24 mouse cellular contexts compared by ENCODE assay signal in the genomic region with DNA sequence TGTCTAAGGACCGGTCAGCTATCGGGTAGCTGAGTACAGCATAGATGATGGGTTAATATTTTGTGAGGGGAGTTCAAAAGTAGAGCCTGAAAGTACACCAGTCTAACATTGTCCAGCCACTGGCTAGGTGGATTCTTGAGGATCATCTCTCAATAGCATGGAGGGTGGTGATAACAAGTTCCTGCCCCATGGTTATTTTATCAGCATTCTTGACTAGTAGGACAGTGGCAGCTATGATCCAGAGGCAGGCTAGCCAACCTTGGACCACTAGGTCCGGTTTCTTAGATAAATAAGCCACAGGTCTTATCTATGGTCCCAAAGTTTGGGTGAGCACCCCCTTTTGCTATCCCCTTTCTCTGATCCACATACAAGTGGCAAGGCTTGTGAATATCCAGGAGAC.
"Had no signal": no experiment of that assay in that cellular context is flagged by ENCODE, and none has a peak within 500 bp of the region (broad histone marks: within the 10 kb centered on the region; RNA-seq: fewer than 3 reads in every experiment).

No protein-coding gene starts in this region.

- H3K4me1 ChIP-seq: heart, embryonic 10.5 days; heart, embryonic 12.5 days; hindbrain, embryonic 10.5 days; hindbrain, embryonic 12.5 days; intestine, embryonic 15.5 days; limb, embryonic 10.5 days; limb, embryonic 12.5 days had no signal

- H3K36me3 ChIP-seq: heart, embryonic 10.5 days; heart, embryonic 12.5 days; hindbrain, embryonic 10.5 days; hindbrain, embryonic 12.5 days; intestine, embryonic 15.5 days; limb, embryonic 10.5 days; limb, embryonic 12.5 days had no signal

- H3K9me3 ChIP-seq: heart, embryonic 10.5 days; heart, embryonic 12.5 days; hindbrain, embryonic 12.5 days; intestine, embryonic 15.5 days; limb, embryonic 10.5 days had no signal

- DNase-seq: gastrocnemius, postnatal 14 days; gastrocnemius, postnatal 36 days; heart, adult 11 months; heart, adult 2 months; heart, postnatal 10 days; heart, postnatal 4 days; kidney, adult 18-20 months; kidney, adult 8-10 months; kidney, postnatal 10 days; kidney, postnatal 25 days; kidney, postnatal 4 days had no signal

- H3K9ac ChIP-seq: heart, embryonic 12.5 days; hindbrain, embryonic 12.5 days; hindbrain, embryonic 14.5 days; intestine, embryonic 15.5 days; limb, embryonic 12.5 days had no signal

- H3K27ac ChIP-seq: heart, adult 2 months; heart, embryonic 10.5 days; hindbrain, embryonic 10.5 days; hindbrain, embryonic 12.5 days; hindbrain, embryonic 14.5 days; intestine, embryonic 15.5 days; layer of hippocampus, adult 2 months; left cerebral cortex, adult 2 months; limb, embryonic 10.5 days; limb, embryonic 12.5 days had no signal

- H3K4me2 ChIP-seq: heart, embryonic 12.5 days; hindbrain, embryonic 12.5 days; hindbrain, embryonic 14.5 days; intestine, embryonic 15.5 days; limb, embryonic 12.5 days had no signal

- ATAC-seq: hindbrain, embryonic 16.5 days; inflammation-experienced regulatory T-cells, adult 6 months; intestine, embryonic 15.5 days; intestine, postnatal 0 days had no signal

- H3K27me3 ChIP-seq: heart, embryonic 12.5 days; hindbrain, embryonic 12.5 days; intestine, embryonic 15.5 days; limb, embryonic 12.5 days had no signal

- H3K4me3 ChIP-seq: heart, adult 2 months; heart, embryonic 10.5 days; heart, embryonic 12.5 days; hindbrain, embryonic 10.5 days; hindbrain, embryonic 12.5 days; intestine, embryonic 15.5 days; layer of hippocampus, adult 2 months; left cerebral cortex, adult 2 months; limb, embryonic 10.5 days; limb, embryonic 12.5 days had no signal
